Mouse (Mus musculus) forebrain, embryonic 13.5 days (tissue): ENCODE data around the gene Pxylp1. TPM values are rescaled to one million over a fixed set of nuclear protein-coding genes. Genes with fewer than 3 reads are reported as not detected.

ENCODE experiments used
- ATAC-seq: fragments of 200-750 bp; cut with Nextera tagmentation; 2 replicates; pipeline ENCODE4 v1.8.0; 2017
- H3K27ac ChIP-seq: fragments of 300-500 bp; sonication (generic); 2 replicates; pipeline ENCODE4 v1.5.1; 2015; ENCODE audit warnings: inconsistent platforms, mild to moderate bottlenecking, moderate library complexity
- H3K27me3 ChIP-seq: fragments of 300-500 bp; sonication (generic); 2 replicates; pipeline ENCODE4 v1.6.1; 2015; ENCODE audit warnings: mild to moderate bottlenecking, inconsistent platforms
- H3K36me3 ChIP-seq: fragments of 300-500 bp; sonication (generic); 2 replicates; pipeline ENCODE4 v1.6.1; 2015; ENCODE audit warnings: mild to moderate bottlenecking, inconsistent platforms; ENCODE audit not compliant: poor library complexity, severe bottlenecking
- H3K4me1 ChIP-seq: fragments of 300-500 bp; sonication (generic); 2 replicates; pipeline ENCODE4 v1.6.1; 2015; ENCODE audit warnings: inconsistent platforms
- H3K4me2 ChIP-seq: fragments of 300-500 bp; sonication (generic); 2 replicates; pipeline ENCODE4 v1.6.1; 2015; ENCODE audit warnings: inconsistent platforms, mild to moderate bottlenecking, moderate library complexity
- H3K4me3 ChIP-seq: fragments of 300-500 bp; sonication (generic); 2 replicates; pipeline ENCODE4 v1.5.1; 2015; ENCODE audit warnings: mild to moderate bottlenecking, inconsistent platforms
- H3K9ac ChIP-seq: fragments of 300-500 bp; sonication (generic); 2 replicates; pipeline ENCODE4 v1.6.1; 2015; ENCODE audit warnings: mild to moderate bottlenecking, inconsistent platforms
- H3K9me3 ChIP-seq: fragments of 300-500 bp; sonication (generic); replicated peaks from 2 replicates; pipeline ENCODE4 v1.6.1; 2016; ENCODE audit warnings: inconsistent platforms
- WGBS: fragments of 180-500 bp; shearing (Covaris S2); methylation state at CpG from one replicate; pipeline ENCODE4 v1.1.7; 2015; 5-methylcytosine and 5-hydroxymethylcytosine counted together
- polyA plus RNA-seq: library from polyadenylated mRNA; unstranded; fragments of >200 nt; fragmentation: Nextera tagmentation; extraction: Ambion mirVana; gene quantifications from 2 replicates; pipeline ENCODE4 v1.2.1, GENCODE M21; 2015

Pxylp1 gene
- polyA plus RNA-seq, 1 experiment from 2014 or later = 47.2 TPM

DNA sequence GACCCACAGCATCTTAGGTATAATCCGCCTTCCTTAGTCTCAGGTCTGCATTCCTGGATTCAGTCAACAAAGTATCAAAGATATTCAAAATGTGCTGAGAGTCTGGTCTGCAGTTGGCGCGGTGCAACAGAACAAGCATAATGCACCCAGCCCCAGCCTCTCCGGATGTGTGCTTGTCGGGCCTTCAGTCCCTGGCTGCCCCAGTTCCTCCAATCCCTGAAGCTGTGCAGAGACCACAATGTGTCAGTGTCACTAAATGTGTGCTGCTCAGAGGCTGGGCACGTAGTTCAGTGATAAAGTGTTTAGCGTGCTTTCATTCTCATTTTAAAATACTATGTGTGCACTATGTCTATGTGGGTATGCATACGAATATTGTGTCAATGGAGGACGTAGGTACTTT is 108.8 kb downstream of the Pxylp1 start:
- Histone ChIP-seq H3K9ac (no peak overlapping the region), H3K4me1 (no peaks in the 10 kb centered on the region), H3K4me2 (no peak overlapping the region), H3K4me3 (no peak overlapping the region), H3K9me3 (no peaks in the 10 kb centered on the region), H3K36me3 (no peaks in the 10 kb centered on the region), H3K27me3 (no peaks in the 10 kb centered on the region), H3K27ac (no peak overlapping the region)
- 92% methylated on average over 9 of the region's 9 CpGs for WGBS
- ATAC-seq = no peak

DNA sequence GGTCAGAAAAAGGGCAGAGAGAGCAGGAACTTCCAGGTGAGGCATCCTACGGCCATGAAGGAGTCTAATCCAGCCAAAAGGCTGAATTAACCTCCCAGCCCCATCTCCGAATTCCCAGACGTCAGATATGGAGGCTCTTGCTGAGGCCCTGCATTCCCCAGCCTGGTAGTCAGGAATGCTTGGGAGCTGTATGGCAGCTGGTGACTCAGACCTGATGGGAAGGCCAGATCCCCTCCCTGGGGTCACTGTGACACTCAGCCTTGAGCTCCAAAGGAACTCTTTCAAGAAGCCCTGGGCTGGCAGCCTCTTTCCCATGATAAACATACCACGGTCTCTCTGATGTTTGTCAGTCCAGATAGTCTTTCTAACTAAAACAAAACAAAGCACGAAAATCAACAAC is 109.2 kb downstream of the Pxylp1 start:
- H3K4me3 ChIP-seq = no peak overlapping the region

DNA sequence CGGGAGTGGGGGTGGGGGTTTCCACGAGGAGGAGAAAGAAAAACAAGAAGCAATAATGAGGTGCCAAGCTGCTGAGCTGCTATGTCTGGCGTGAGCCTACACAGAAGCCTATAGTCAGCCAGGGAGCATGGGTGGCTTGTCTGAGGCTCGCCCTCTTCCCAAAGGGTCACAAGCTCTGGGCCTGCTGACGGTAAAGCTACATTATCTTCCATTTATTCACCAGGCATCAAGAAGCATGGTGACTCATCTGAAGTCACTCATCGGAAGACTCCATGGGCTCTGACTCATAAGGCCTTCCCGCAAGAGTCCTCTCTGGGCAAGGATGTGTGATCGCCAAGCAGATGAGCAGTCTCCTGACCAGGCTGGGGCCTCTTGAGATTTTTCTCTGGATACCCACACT is 110.4 kb downstream of the Pxylp1 start:
- WGBS = 75% methylated on average over 8 of the region's 8 CpGs

More for the DNA sequence above, 109.2 kb downstream of the Pxylp1 start:
- no peak for ATAC-seq
- Histone ChIP-seq H3K4me2 (no peak overlapping the region), H3K9me3 (no peaks in the 10 kb centered on the region), H3K4me1 (no peaks in the 10 kb centered on the region), H3K36me3 (no peaks in the 10 kb centered on the region), H3K27me3 (no peaks in the 10 kb centered on the region), H3K9ac (no peak overlapping the region), H3K27ac (no peak overlapping the region)
- WGBS = 76% methylated on average over 5 of the region's 5 CpGs

More for the DNA sequence above, 110.4 kb downstream of the Pxylp1 start:
- Histone ChIP-seq H3K27ac (no peak overlapping the region), H3K9ac (no peak overlapping the region), H3K27me3 (no peaks in the 10 kb centered on the region), H3K9me3 (no peaks in the 10 kb centered on the region), H3K36me3 (no peaks in the 10 kb centered on the region), H3K4me1 (no peaks in the 10 kb centered on the region), H3K4me3 (no peak overlapping the region), H3K4me2 (no peak overlapping the region)
- ATAC-seq = no peak

Other genes with a start within 250 kb of the Pxylp1 start
- 30.5 and 30.8 TPM in 2 replicates for gene Zbtb38, start 139.8 kb downstream of the Pxylp1 start, polyA plus RNA-seq
- 47.0 and 55.1 TPM in 2 replicates for gene Spsb4, start 126.2 kb upstream of the Pxylp1 start, polyA plus RNA-seq
- 66.0 and 73.3 TPM in 2 replicates for gene Slc25a36, start 218.5 kb upstream of the Pxylp1 start, polyA plus RNA-seq